Mouse (Mus musculus): ENCODE measurements at regions not wholly inside any gene's neighbourhood (a gene's known extent, or its start where the extent isn't known, plus 50 kb on each side); places are given as distances from the start of the nearest gene placed in this dataset.

DNA sequence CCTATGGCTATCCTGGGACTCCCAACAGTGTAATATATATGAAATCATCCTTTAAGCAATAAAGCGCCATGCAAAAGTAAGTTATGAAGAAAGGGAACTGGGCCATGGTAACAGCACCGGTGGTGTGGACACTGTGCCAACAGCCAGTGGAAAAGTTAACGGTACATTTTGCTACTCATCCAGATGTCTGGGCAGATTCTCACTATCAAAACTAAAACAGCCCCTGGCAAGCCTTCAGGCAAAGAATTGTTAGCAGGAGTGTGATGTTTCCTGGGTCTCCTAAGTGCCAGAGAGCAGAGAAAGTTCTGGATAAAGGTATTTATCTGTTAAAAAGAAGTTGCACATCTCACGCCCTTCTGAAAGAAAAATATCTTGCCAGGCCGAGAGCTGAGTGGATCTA lies 198.0 kb upstream of the Hnrnpa3 start:
- Histone ChIP-seq H3K4me3 (ENCODE audit: low read depth, low read length) (no peak overlapping the region), H3K36me3 (ENCODE audit: control insufficient read depth, insufficient read depth, low read length) (no peaks in the 10 kb centered on the region), H3K9ac (ENCODE audit: low read depth, low read length) (no peak overlapping the region), H3K4me2 (replicated peaks; ENCODE audit: low read depth, low read length) (no peak overlapping the region), H3K27ac (ENCODE audit: low read depth, low read length) (no peak overlapping the region), H3K27me3 (ENCODE audit: control insufficient read depth, insufficient read depth, low read length) (no peaks in the 10 kb centered on the region), H3K4me1 (replicated peaks; ENCODE audit: control insufficient read depth, insufficient read depth, low read length) (no peaks in the 10 kb centered on the region), H3K9me3 (ENCODE audit: control insufficient read depth, low read length) (no peaks in the 10 kb centered on the region)
- no peak for ATAC-seq (ENCODE audit: low FRiP score)
- DNase-seq (ENCODE audit: low spot score): no peak
- WGBS: 71% methylated on average over 5 of the region's 5 CpGs

DNA sequence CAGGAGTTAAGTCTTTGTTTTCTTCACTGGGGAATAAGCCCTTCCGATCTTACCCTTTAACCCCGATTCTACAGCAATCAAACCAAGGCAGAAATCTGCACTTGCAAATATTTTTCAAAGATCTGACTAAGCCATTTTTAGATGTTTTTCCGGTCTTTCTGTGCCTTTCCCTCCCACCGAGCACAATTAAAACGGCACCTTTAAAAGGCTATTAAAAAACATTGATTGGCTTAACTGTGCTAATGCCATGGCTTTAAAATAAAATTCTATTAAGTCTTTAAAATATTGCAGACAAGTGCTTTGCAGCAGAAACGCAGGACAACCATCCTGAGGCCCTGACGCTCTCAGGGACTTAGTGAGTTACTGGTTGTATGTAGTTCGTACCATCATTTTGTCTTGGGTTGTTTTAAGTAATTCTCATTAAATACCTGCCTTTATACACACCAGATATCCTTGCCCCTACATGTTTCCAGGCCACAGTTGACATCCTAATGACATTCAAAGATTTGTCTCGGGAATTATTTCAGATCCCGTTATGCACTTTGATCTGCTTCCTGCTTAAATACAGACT lies 197.6 kb upstream of the Hnrnpa3 start:
- H3K9ac ChIP-seq (ENCODE audit: low read depth, low read length): no peak overlapping the region
- H3K4me1 ChIP-seq (replicated peaks; ENCODE audit: control insufficient read depth, insufficient read depth, low read length): no peaks in the 10 kb centered on the region
- no peaks in the 10 kb centered on the region for H3K36me3 ChIP-seq (ENCODE audit: control insufficient read depth, insufficient read depth, low read length)
- no peaks in the 10 kb centered on the region for H3K9me3 ChIP-seq (ENCODE audit: control insufficient read depth, low read length)
- no peak overlapping the region for H3K4me2 ChIP-seq (replicated peaks; ENCODE audit: low read depth, low read length)
- H3K4me3 ChIP-seq (ENCODE audit: low read depth, low read length): no peak overlapping the region
- no peak for DNase-seq (ENCODE audit: low spot score)
- H3K27me3 ChIP-seq (ENCODE audit: control insufficient read depth, insufficient read depth, low read length): no peaks in the 10 kb centered on the region
- no peak overlapping the region for H3K27ac ChIP-seq (ENCODE audit: low read depth, low read length)
- ATAC-seq (ENCODE audit: low FRiP score): no peak
- WGBS: 75% methylated on average over 10 of the region's 10 CpGs

DNA sequence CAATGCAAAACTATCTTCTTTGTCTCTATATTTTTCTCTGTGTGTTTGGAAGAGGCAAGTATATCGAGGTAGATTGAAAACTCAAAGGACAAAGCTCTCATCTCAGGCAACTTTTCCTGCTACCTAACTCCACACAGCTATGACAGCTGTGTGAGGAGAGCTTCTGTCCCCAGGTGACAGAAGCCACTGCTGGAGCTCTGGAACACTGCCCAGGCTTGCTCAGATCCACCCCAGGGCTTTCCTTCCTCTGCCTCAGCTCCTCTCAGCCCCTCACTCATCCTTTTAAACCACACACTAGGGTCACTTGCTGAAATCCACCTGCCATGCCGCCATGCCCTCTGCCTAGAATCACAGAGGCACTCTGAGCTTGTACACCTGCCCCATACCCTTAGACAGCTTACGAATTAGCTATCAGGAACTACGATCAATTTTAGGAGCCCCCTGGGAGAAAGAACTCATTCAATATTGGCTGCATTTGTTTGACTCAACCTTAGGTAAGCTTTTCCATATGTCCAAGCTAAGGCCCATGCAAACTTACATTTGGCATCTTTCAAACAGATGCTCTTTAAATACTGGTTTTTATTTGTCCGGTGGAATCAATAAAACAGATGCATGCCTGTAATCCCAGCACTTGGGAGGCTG lies 196.9 kb upstream of the Hnrnpa3 start:
- no peaks in the 10 kb centered on the region for H3K27me3 ChIP-seq (ENCODE audit: control insufficient read depth, insufficient read depth, low read length)
- H3K4me1 ChIP-seq (replicated peaks; ENCODE audit: control insufficient read depth, insufficient read depth, low read length): no peaks in the 10 kb centered on the region
- H3K9ac ChIP-seq (ENCODE audit: low read depth, low read length): no peak overlapping the region
- no peak overlapping the region for H3K4me2 ChIP-seq (replicated peaks; ENCODE audit: low read depth, low read length)
- H3K4me3 ChIP-seq (ENCODE audit: low read depth, low read length): no peak overlapping the region
- ATAC-seq (ENCODE audit: low FRiP score) (no peak), DNase-seq (ENCODE audit: low spot score) (no peak)
- WGBS: 74% methylated on average over 5 of the region's 5 CpGs
- H3K36me3 ChIP-seq (ENCODE audit: control insufficient read depth, insufficient read depth, low read length): no peaks in the 10 kb centered on the region
- no peak overlapping the region for H3K27ac ChIP-seq (ENCODE audit: low read depth, low read length)
- H3K9me3 ChIP-seq (ENCODE audit: control insufficient read depth, low read length): no peaks in the 10 kb centered on the region

DNA sequence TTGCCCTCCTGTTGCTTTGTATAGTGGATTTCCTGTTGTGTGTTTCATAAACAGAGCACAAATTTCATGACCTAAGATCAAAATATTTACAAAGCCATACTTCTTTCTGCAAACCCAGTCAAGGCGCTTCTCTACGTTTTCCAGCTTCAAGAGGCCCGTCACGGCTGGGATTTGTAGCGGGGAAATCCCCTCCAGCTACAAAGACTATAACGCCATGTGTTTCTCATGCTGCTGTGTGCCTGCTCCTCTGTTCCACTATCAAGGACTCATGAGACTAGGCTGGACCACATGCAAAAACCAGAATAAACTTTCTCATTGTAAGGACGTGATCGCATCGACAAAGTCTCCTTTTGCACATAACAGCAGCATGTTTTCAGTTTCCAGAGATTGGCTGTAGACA lies 196.0 kb upstream of the Hnrnpa3 start:
- no peak overlapping the region for H3K9ac ChIP-seq (ENCODE audit: low read depth, low read length)
- ATAC-seq (ENCODE audit: low FRiP score): no peak
- H3K4me2 ChIP-seq (replicated peaks; ENCODE audit: low read depth, low read length): no peak overlapping the region
- DNase-seq (ENCODE audit: low spot score): no peak
- H3K27me3 ChIP-seq (ENCODE audit: control insufficient read depth, insufficient read depth, low read length): no peaks in the 10 kb centered on the region
- no peaks in the 10 kb centered on the region for H3K9me3 ChIP-seq (ENCODE audit: control insufficient read depth, low read length)
- H3K27ac ChIP-seq (ENCODE audit: low read depth, low read length): no peak overlapping the region
- no peaks in the 10 kb centered on the region for H3K4me1 ChIP-seq (replicated peaks; ENCODE audit: control insufficient read depth, insufficient read depth, low read length)
- no peaks in the 10 kb centered on the region for H3K36me3 ChIP-seq (ENCODE audit: control insufficient read depth, insufficient read depth, low read length)
- no peak overlapping the region for H3K4me3 ChIP-seq (ENCODE audit: low read depth, low read length)
- 86% methylated on average over 9 of the region's 9 CpGs for WGBS

DNA sequence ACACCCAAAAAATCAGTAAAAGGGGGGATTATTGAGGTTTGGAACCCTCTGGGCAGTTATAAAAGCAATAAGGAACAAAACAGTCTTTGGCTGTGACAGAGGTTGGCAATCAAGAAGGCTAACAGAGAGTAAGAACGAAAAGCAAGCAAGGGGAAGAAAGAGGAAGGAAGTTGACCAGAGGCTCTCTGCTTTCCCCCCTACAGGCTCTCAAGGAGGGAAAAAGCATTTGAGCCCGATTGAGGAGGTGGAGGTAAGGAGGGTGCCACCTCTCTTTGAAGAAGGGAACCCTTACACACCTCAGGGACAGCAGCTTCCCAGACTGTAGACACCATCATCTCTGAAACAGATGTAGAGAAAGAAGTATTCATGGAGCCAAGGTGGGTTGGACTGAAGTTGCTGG lies 194.6 kb upstream of the Hnrnpa3 start:
- DNase-seq (ENCODE audit: low spot score): no peak
- Histone ChIP-seq H3K4me1 (replicated peaks; ENCODE audit: control insufficient read depth, insufficient read depth, low read length) (no peaks in the 10 kb centered on the region), H3K27me3 (ENCODE audit: control insufficient read depth, insufficient read depth, low read length) (no peaks in the 10 kb centered on the region), H3K4me3 (ENCODE audit: low read depth, low read length) (no peak overlapping the region), H3K9me3 (ENCODE audit: control insufficient read depth, low read length) (no peaks in the 10 kb centered on the region), H3K27ac (ENCODE audit: low read depth, low read length) (no peak overlapping the region), H3K36me3 (ENCODE audit: control insufficient read depth, insufficient read depth, low read length) (no peaks in the 10 kb centered on the region), H3K4me2 (replicated peaks; ENCODE audit: low read depth, low read length) (no peak overlapping the region), H3K9ac (ENCODE audit: low read depth, low read length) (no peak overlapping the region)
- ATAC-seq (ENCODE audit: low FRiP score): no peak
- WGBS: 71% methylated on average over 2 of the region's 2 CpGs

DNA sequence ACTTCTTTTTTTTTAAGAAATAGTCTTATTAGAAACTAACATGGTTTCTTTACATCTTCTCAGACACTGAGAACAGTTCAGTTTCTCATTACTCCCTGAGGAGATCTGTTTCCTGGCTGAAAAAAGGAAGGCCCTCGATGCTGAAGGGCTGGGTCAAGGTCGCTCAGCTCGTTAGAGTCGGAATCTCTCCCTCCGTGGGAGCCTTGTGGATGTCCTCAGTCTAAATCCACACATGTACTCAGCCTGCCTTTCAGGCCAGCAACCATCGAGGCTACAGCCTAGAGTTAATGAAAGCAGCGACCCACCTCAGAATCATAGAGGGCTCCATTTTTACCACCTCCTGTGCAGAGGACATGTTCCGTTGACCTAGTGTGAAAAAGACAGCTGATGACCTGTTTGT lies 190.2 kb upstream of the Hnrnpa3 start:
- H3K27me3 ChIP-seq (ENCODE audit: control insufficient read depth, insufficient read depth, low read length): no peaks in the 10 kb centered on the region
- H3K36me3 ChIP-seq (ENCODE audit: control insufficient read depth, insufficient read depth, low read length): no peaks in the 10 kb centered on the region
- DNase-seq (ENCODE audit: low spot score): no peak
- H3K9ac ChIP-seq (ENCODE audit: low read depth, low read length): no peak overlapping the region
- ATAC-seq (ENCODE audit: low FRiP score): no peak
- no peaks in the 10 kb centered on the region for H3K9me3 ChIP-seq (ENCODE audit: control insufficient read depth, low read length)
- H3K27ac ChIP-seq (ENCODE audit: low read depth, low read length): no peak overlapping the region
- no peak overlapping the region for H3K4me3 ChIP-seq (ENCODE audit: low read depth, low read length)
- no peak overlapping the region for H3K4me2 ChIP-seq (replicated peaks; ENCODE audit: low read depth, low read length)
- 62% methylated on average over 8 of the region's 8 CpGs for WGBS
- H3K4me1 ChIP-seq (replicated peaks; ENCODE audit: control insufficient read depth, insufficient read depth, low read length): peaks cover 2% of the 10 kb centered on the region; the same call in 1 of the 2 replicates

GRCm38 (mm10) chr2:75469958-75470687 lies 188.9 kb upstream of the Hnrnpa3 start:
- Histone ChIP-seq H3K9me3 (ENCODE audit: control insufficient read depth, low read length) (no peaks in the 10 kb centered on the region), H3K27ac (ENCODE audit: low read depth, low read length) (peak overlapping the region; percentile 49), H3K27me3 (ENCODE audit: control insufficient read depth, insufficient read depth, low read length) (no peaks in the 10 kb centered on the region), H3K36me3 (ENCODE audit: control insufficient read depth, insufficient read depth, low read length) (no peaks in the 10 kb centered on the region), H3K9ac (ENCODE audit: low read depth, low read length) (peak overlapping the region; percentile 28; the same call in 1 of the 2 replicates), H3K4me3 (ENCODE audit: low read depth, low read length) (no peak overlapping the region), H3K4me1 (replicated peaks; ENCODE audit: control insufficient read depth, insufficient read depth, low read length) (peaks cover 2% of the 10 kb centered on the region; the same call in 1 of the 2 replicates), H3K4me2 (replicated peaks; ENCODE audit: low read depth, low read length) (no peak overlapping the region)
- 27% methylated on average over 15 of the region's 15 CpGs for WGBS
- DNase-seq (ENCODE audit: low spot score) (peak; percentile 82), ATAC-seq (ENCODE audit: low FRiP score) (peak; percentile 91)

DNA sequence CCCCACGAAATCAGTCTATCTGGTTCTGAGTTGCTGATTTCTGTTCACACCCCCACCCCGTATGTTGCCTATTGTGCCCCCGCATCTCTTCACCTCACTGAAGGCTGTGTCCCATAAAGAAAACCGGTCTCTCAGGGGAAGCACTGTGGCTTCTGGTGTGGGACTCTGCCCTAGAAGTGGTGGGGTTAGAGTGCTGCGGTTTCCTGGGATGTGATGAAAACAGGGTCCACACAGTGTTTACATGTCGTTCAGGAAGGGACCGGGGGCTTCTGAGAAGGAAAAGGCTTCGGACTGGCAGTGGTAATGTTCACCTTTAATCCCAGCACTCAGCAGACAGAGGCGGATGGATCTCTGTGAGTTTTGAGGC lies 188.4 kb upstream of the Hnrnpa3 start:
- H3K27me3 ChIP-seq (ENCODE audit: control insufficient read depth, insufficient read depth, low read length): no peaks in the 10 kb centered on the region
- H3K9ac ChIP-seq (ENCODE audit: low read depth, low read length): peak overlapping the region; percentile 28; the same call in 1 of the 2 replicates
- ATAC-seq (ENCODE audit: low FRiP score): peak; percentile 57
- no peak overlapping the region for H3K4me2 ChIP-seq (replicated peaks; ENCODE audit: low read depth, low read length)
- peak overlapping the region; percentile 49 for H3K27ac ChIP-seq (ENCODE audit: low read depth, low read length)
- H3K4me1 ChIP-seq (replicated peaks; ENCODE audit: control insufficient read depth, insufficient read depth, low read length): peaks cover 2% of the 10 kb centered on the region; the same call in 1 of the 2 replicates
- WGBS: 48% methylated on average over 9 of the region's 9 CpGs
- no peak overlapping the region for H3K4me3 ChIP-seq (ENCODE audit: low read depth, low read length)
- H3K36me3 ChIP-seq (ENCODE audit: control insufficient read depth, insufficient read depth, low read length): no peaks in the 10 kb centered on the region
- peak; percentile 44 for DNase-seq (ENCODE audit: low spot score)
- no peaks in the 10 kb centered on the region for H3K9me3 ChIP-seq (ENCODE audit: control insufficient read depth, low read length)

- Histone ChIP-seq H3K9me3 (ENCODE audit: control insufficient read depth, low read length) (no peaks in the 10 kb centered on the region), H3K36me3 (ENCODE audit: control insufficient read depth, insufficient read depth, low read length) (no peaks in the 10 kb centered on the region), H3K4me3 (ENCODE audit: low read depth, low read length) (no peak overlapping the region), H3K27me3 (ENCODE audit: control insufficient read depth, insufficient read depth, low read length) (no peaks in the 10 kb centered on the region), H3K27ac (ENCODE audit: low read depth, low read length) (no peak overlapping the region), H3K4me2 (replicated peaks; ENCODE audit: low read depth, low read length) (no peak overlapping the region), H3K9ac (ENCODE audit: low read depth, low read length) (no peak overlapping the region), H3K4me1 (replicated peaks; ENCODE audit: control insufficient read depth, insufficient read depth, low read length) (peaks cover 2% of the 10 kb centered on the region; the same call in 1 of the 2 replicates)
- 77% methylated on average over 9 of the region's 9 CpGs for WGBS
- no peak for DNase-seq (ENCODE audit: low spot score)
- ATAC-seq (ENCODE audit: low FRiP score): no peak
Measured at GRCm38 (mm10) chr2:75472489-75472888, 186.6 kb upstream of the Hnrnpa3 start.
